Mouse (Mus musculus) CH12.LX (cell line): ENCODE measurements at regions not wholly inside any gene's neighbourhood (a gene's known extent, or its start where the extent isn't known, plus 50 kb on each side); places are given as distances from the start of the nearest gene placed in this dataset.

ENCODE experiments used
- CTCF ChIP-seq, 2 experiments: IDR thresholded peaks in 1 of 2; conservative IDR thresholded peaks in 1 of 2; 2 replicates each; pipeline ENCODE4 v1.5.1; 2011 to 2012; ENCODE audit warnings: low read depth in 2 of 2, low read length in 2 of 2, improper control_type of control experiment in 1 of 2, inconsistent platforms in 1 of 2, mild to moderate bottlenecking in 1 of 2, moderate library complexity in 1 of 2
- KAT2A ChIP-seq: IDR thresholded peaks from 2 replicates; pipeline ENCODE4 v1.6.1; 2012; ENCODE audit warnings: low read length, improper control_type of control experiment, inconsistent platforms; ENCODE audit not compliant: insufficient replicate concordance
- NELFE ChIP-seq: IDR thresholded peaks from 2 replicates; pipeline ENCODE4 v1.6.1; 2011; ENCODE audit warnings: low read depth, low read length, improper control_type of control experiment
- TCF12 ChIP-seq: IDR thresholded peaks from 2 replicates; pipeline ENCODE4 v1.6.1; 2014; ENCODE audit warnings: low read depth, mild to moderate bottlenecking, inconsistent platforms, low read length, improper control_type of control experiment

- TF ChIP-seq TCF12 (no peak), CTCF (conservative IDR thresholded peaks at IDR 0.05 in 1 of 2, IDR thresholded peaks at IDR 0.05 in 1 of 2; ENCODE audit: low read depth in 2 of 2, low read length in 2 of 2) (no peak), KAT2A (no peak), NELFE (no peak)
These were observed 183.7 kb downstream of the Utp6 start for GRCm38 (mm10) chr11:79778522-79778921.
